Mouse (Mus musculus): ENCODE measurements around the gene Slc26a9. TPM values are rescaled to one million over a fixed set of nuclear protein-coding genes. Genes with fewer than 3 reads are reported as not detected.

Gene Slc26a9
- total and polyA plus RNA-seq, 2 experiments = under 0.01 TPM; not detected in 1

DNA sequence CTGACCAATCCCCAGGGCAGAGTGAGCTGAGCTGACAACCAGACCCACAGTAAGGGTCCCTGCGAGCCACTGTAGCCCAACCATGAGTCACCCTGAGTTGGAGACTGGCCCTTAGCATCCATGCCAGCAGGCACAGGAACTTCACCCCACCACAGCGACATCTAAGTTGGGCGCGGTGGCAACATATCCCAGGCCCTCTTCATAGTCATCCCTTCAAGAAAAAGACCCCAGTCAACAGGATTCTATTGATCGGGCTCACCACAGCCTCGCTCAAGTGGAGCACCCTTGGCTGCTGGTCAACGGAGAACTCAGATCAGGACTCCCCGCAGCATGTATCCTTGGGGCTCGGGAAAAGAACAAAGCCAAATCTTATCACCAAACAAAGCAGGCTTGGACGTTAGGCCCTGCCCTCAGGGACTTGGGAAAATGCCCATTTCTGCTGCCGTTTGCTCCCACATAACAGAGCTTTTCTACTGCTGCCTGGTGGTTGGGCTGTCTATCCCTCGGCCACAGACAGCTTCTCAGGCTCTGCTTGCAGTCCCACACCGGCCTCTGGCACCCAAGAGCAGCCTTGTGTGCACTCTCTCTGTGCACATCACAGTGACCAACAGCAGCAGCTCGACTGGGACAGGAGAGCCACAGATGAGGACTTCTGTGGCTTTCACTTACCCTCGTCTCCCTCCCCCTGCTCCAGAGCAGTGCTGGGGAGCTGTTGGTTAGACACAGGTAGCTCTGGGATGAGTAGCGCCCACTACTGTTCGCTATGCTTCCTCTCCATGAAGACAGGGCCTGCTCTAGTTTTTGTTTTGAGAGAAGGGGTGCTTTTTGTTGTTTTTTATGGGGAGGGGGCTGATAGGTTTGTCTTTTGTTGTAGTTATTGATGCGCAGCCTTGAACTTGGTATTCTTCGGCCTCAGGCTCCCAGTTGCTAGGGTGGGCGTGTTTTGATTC, 29.2 kb upstream of the Slc26a9 start:
- Histone ChIP-seq H3K27me3 (ENCODE audit: control insufficient read depth, insufficient read depth, low read length) (no peaks in the 10 kb centered on the region), H3K36me3 (ENCODE audit: control insufficient read depth, insufficient read depth, low read length) (no peaks in the 10 kb centered on the region), H3K27ac (replicated peaks; ENCODE audit: insufficient read depth, low read depth, low read length) (no peak overlapping the region), H3K4me1 (ENCODE audit: control insufficient read depth, insufficient read depth, low read length) (no peaks in the 10 kb centered on the region), H3K79me2 (ENCODE audit: control insufficient read depth, insufficient read depth, low read length) (no peaks in the 10 kb centered on the region), H3K9ac (ENCODE audit: low read depth, low read length) (no peak overlapping the region), H3K4me3 (ENCODE audit: insufficient read depth, low read depth, low read length) (no peak overlapping the region)
- 77% methylated on average over 20 of the region's 20 CpGs for WGBS
- TF ChIP-seq CTCF (IDR thresholded peaks at IDR 0.05; ENCODE audit: low read depth, low read length) (no peak), POLR2A (IDR thresholded peaks at IDR 0.05; ENCODE audit: extremely low read depth, insufficient read depth, low read length) (no peak)
- no peak for DNase-seq (ENCODE audit: extremely low read depth, low read depth, low spot score)

DNA sequence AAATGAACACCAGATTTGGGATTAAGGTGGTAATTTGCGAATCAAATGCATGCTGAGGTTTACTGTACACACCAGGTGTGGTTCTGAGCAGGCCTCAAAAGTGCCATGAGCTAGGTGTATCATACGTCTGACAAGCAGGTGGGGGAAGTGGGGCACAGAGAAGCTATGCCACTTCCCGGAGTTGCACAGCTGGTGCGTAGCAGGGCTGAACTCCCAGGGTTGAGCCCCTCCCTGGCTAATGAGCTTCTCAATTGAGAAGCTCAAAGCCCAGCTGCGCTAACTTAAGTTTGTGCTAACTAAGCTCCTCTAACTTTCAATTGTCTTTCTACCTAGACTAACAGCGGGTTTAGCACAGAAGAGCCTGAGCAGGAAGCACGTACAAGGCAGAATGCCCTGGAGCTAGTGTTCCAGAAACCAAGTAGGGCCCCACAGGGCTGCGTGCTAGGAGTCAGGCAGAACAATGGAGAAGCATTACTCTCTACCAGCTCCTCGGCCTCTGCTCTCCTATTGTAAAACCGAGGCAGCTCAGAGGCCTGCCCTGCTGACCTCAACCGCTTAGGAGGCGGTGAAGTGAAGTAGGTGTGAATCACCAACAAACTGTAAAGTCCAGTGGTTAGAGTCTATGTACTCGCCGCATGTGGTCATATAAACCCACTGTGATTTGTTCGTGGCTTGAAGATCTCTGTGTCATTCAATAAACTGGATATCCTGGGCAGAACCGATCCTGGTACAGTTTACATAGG, 24.7 kb upstream of the Slc26a9 start:
- Histone ChIP-seq H3K27me3 (ENCODE audit: control insufficient read depth, insufficient read depth, low read length) (no peaks in the 10 kb centered on the region), H3K27ac (replicated peaks; ENCODE audit: insufficient read depth, low read depth, low read length) (no peak overlapping the region), H3K36me3 (ENCODE audit: control insufficient read depth, insufficient read depth, low read length) (no peaks in the 10 kb centered on the region), H3K4me1 (ENCODE audit: control insufficient read depth, insufficient read depth, low read length) (no peaks in the 10 kb centered on the region), H3K79me2 (ENCODE audit: control insufficient read depth, insufficient read depth, low read length) (no peaks in the 10 kb centered on the region), H3K9ac (ENCODE audit: low read depth, low read length) (no peak overlapping the region), H3K4me3 (ENCODE audit: insufficient read depth, low read depth, low read length) (no peak overlapping the region)
- no peak for DNase-seq (ENCODE audit: extremely low read depth, low read depth, low spot score)
- 87% methylated on average over 16 of the region's 16 CpGs for WGBS
- TF ChIP-seq CTCF (IDR thresholded peaks at IDR 0.05; ENCODE audit: low read depth, low read length) (no peak), POLR2A (IDR thresholded peaks at IDR 0.05; ENCODE audit: extremely low read depth, insufficient read depth, low read length) (no peak)

DNA sequence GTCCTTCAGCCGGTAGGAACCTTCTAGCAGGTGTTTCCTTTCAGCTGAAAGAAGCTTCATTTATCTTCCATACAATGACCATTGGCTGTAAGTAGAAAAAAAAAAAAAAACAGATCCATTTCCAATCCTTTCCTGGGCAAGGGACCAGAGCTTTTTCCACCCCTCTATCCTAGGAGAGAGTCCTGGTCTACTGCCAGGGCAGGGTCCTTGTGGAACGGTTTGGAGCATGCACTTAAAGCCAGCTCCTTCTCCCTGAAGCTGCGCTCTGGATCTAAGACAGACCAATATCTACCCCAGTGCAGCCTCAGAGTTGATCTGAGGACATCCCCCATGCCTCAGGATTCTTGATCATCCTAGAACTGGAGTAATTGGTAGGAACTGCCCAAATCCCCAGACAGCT, 21.8 kb upstream of the Slc26a9 start:
- no peak for TF ChIP-seq POLR2A (IDR thresholded peaks at IDR 0.05; ENCODE audit: extremely low read depth, insufficient read depth, low read length)
- TF ChIP-seq CTCF (IDR thresholded peaks at IDR 0.05; ENCODE audit: low read depth, low read length) = no peak
- DNase-seq (ENCODE audit: extremely low read depth, low read depth, low spot score) = no peak
- WGBS = 86% methylated on average over 3 of the region's 3 CpGs
- Histone ChIP-seq H3K27me3 (ENCODE audit: control insufficient read depth, insufficient read depth, low read length) (no peaks in the 10 kb centered on the region), H3K27ac (replicated peaks; ENCODE audit: insufficient read depth, low read depth, low read length) (no peak overlapping the region), H3K4me3 (ENCODE audit: insufficient read depth, low read depth, low read length) (no peak overlapping the region), H3K36me3 (ENCODE audit: control insufficient read depth, insufficient read depth, low read length) (no peaks in the 10 kb centered on the region), H3K9ac (ENCODE audit: low read depth, low read length) (no peak overlapping the region), H3K79me2 (ENCODE audit: control insufficient read depth, insufficient read depth, low read length) (no peaks in the 10 kb centered on the region), H3K4me1 (ENCODE audit: control insufficient read depth, insufficient read depth, low read length) (no peaks in the 10 kb centered on the region)

DNA sequence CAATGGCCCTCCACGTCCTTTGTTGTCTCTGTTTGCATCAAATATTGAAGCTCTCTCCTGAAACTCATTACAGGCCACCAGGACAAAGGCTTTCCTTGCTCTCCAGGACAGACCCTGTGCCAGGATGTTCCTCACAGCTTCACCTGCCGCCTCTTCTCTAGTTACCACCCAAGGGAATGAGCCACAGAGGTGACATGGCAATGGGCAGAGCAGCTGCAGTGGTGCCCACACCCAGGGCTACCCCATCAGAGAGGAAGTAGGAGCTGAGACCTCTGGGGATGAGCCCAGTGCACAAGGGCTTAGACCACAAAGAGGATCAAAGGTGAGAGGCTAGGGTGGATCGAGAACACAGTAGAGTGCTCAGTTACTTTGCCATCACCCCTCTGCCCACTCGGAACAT, 20.3 kb upstream of the Slc26a9 start:
- no peaks in the 10 kb centered on the region for H3K27me3 ChIP-seq (ENCODE audit: control insufficient read depth, insufficient read depth, low read length)
- no peak for DNase-seq (ENCODE audit: extremely low read depth, low read depth, low spot score)
- H3K4me3 ChIP-seq (ENCODE audit: insufficient read depth, low read depth, low read length) = no peak overlapping the region
- no peaks in the 10 kb centered on the region for H3K79me2 ChIP-seq (ENCODE audit: control insufficient read depth, insufficient read depth, low read length)
- no peaks in the 10 kb centered on the region for H3K4me1 ChIP-seq (ENCODE audit: control insufficient read depth, insufficient read depth, low read length)
- WGBS = 71% methylated on average over 4 of the region's 4 CpGs
- H3K36me3 ChIP-seq (ENCODE audit: control insufficient read depth, insufficient read depth, low read length) = no peaks in the 10 kb centered on the region
- H3K27ac ChIP-seq (replicated peaks; ENCODE audit: insufficient read depth, low read depth, low read length) = no peak overlapping the region
- no peak for TF ChIP-seq POLR2A (IDR thresholded peaks at IDR 0.05; ENCODE audit: extremely low read depth, insufficient read depth, low read length)
- H3K9ac ChIP-seq (ENCODE audit: low read depth, low read length) = no peak overlapping the region

DNA sequence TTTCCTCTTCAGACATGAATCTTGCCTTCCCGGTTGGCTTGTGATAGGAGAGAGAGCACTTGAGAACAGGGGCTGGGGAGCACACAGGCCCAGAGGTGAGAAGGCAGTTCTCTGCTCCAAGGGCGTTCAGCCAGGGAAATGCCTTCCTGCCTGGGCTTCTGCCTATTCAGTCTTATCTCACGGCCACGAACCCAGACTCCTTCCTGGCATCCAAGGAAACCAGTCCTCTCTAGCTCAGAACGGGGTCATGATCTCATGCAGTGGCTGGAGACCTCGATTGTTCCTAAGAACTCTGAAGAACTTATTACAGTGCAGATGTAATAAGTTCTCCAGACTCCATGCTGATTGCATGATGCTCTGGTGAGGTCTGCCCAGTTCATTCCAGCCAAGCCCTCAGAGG, 17.2 kb upstream of the Slc26a9 start:
- TF ChIP-seq POLR2A (IDR thresholded peaks at IDR 0.05; ENCODE audit: extremely low read depth, insufficient read depth, low read length) (no peak), CTCF (IDR thresholded peaks at IDR 0.05; ENCODE audit: low read depth, low read length) (no peak)
- H3K4me3 ChIP-seq (ENCODE audit: insufficient read depth, low read depth, low read length) = no peak overlapping the region
- no peaks in the 10 kb centered on the region for H3K27me3 ChIP-seq (ENCODE audit: control insufficient read depth, insufficient read depth, low read length)
- no peaks in the 10 kb centered on the region for H3K36me3 ChIP-seq (ENCODE audit: control insufficient read depth, insufficient read depth, low read length)
- H3K9ac ChIP-seq (ENCODE audit: low read depth, low read length) = no peak overlapping the region
- H3K27ac ChIP-seq (replicated peaks; ENCODE audit: insufficient read depth, low read depth, low read length) = no peak overlapping the region
- no peaks in the 10 kb centered on the region for H3K4me1 ChIP-seq (ENCODE audit: control insufficient read depth, insufficient read depth, low read length)
- no peak for DNase-seq (ENCODE audit: extremely low read depth, low read depth, low spot score)
- WGBS = 49% methylated on average over 6 of the region's 6 CpGs
- H3K79me2 ChIP-seq (ENCODE audit: control insufficient read depth, insufficient read depth, low read length) = no peaks in the 10 kb centered on the region
